Mouse (Mus musculus): ENCODE data around the gene Phldb2.

Phldb2 gene

GRCm38 (mm10) chr16:45737880-45738279, 215.5 kb downstream of the Phldb2 start:
- no peak for ATAC-seq (ENCODE audit: low TSS enrichment)

- ATAC-seq (ENCODE audit: low TSS enrichment) = no peak
These were observed 216.7 kb downstream of the Phldb2 start for GRCm38 (mm10) chr16:45736724-45737123.

GRCm38 (mm10) chr16:45729163-45729562, 224.2 kb downstream of the Phldb2 start:
- ATAC-seq (ENCODE audit: low TSS enrichment) = no peak

GRCm38 (mm10) chr16:45724742-45725102, 228.7 kb downstream of the Phldb2 start:
- peak; percentile 25 for ATAC-seq (ENCODE audit: low TSS enrichment)

- peak; percentile 64 for ATAC-seq (ENCODE audit: low TSS enrichment)
These were observed 229.2 kb downstream of the Phldb2 start, which contains the start of gene Tagln3 for GRCm38 (mm10) chr16:45724061-45724741. Gene Tagln3, minus strand, starts transcription at chr16:45724608.

- peak; percentile 24 for ATAC-seq (ENCODE audit: low TSS enrichment)
These were observed 230.1 kb downstream of the Phldb2 start for GRCm38 (mm10) chr16:45723172-45723901.

- peak; percentile 56 for ATAC-seq (ENCODE audit: low TSS enrichment)
These were observed 230.9 kb downstream of the Phldb2 start for GRCm38 (mm10) chr16:45722460-45722951.

GRCm38 (mm10) chr16:45720022-45720630, 233.3 kb downstream of the Phldb2 start:
- ATAC-seq (ENCODE audit: low TSS enrichment) = no peak

GRCm38 (mm10) chr16:45718296-45718695, 235.1 kb downstream of the Phldb2 start:
- no peak for ATAC-seq (ENCODE audit: low TSS enrichment)

- peak; percentile 80 for ATAC-seq (ENCODE audit: low TSS enrichment)
These were observed 238.8 kb downstream of the Phldb2 start for GRCm38 (mm10) chr16:45714489-45715150.

GRCm38 (mm10) chr16:45713878-45714277, 239.5 kb downstream of the Phldb2 start:
- no peak for ATAC-seq (ENCODE audit: low TSS enrichment)

GRCm38 (mm10) chr16:45713261-45713660, 240.1 kb downstream of the Phldb2 start:
- ATAC-seq (ENCODE audit: low TSS enrichment) = no peak

GRCm38 (mm10) chr16:45711263-45711662, 242.1 kb downstream of the Phldb2 start:
- 0 out of 2 replicates have a peak, but pooled peaks have one; percentile 22 for ATAC-seq (ENCODE audit: low TSS enrichment)

- ATAC-seq (ENCODE audit: low TSS enrichment) = peak; percentile 91
These were observed 254.1 kb downstream of the Phldb2 start for GRCm38 (mm10) chr16:45699301-45699700.

GRCm38 (mm10) chr16:45697996-45698395, 255.4 kb downstream of the Phldb2 start:
- ATAC-seq (ENCODE audit: low TSS enrichment) = no peak
